In genomic region chr9:51994636-51995260, GRCm38 (mm10) we compare ENCODE assay signal across 21 mouse cellular contexts. TPM values are rescaled to one million over a fixed set of nuclear protein-coding genes. Genes with fewer than 3 reads are reported as not detected.
DNase-seq lines count a peak whose midpoint lies in the region; ATAC-seq and TF ChIP-seq lines count a peak whose summit lies in the region.
"Had no signal": no experiment of that assay in that cellular context is flagged by ENCODE, and none has a peak within 500 bp of the region (broad histone marks: within the 10 kb centered on the region; RNA-seq: fewer than 3 reads in every experiment).

No protein-coding gene starts in this region.

- no peak overlapping the region for H3K4me2 ChIP-seq in kidney, embryonic 15.5 days
- no peak overlapping the region; the same call in 1 of the 2 replicates for H3K4me2 ChIP-seq in intestine, embryonic 16.5 days (ENCODE audit: low read depth, low read length)
- H3K4me2 ChIP-seq in liver, embryonic 12.5 days: no peak overlapping the region
- H3K4me2 ChIP-seq in midbrain, embryonic 14.5 days (ENCODE audit: low read length): no peak overlapping the region
- no peak overlapping the region for H3K4me2 ChIP-seq in midbrain, postnatal 0 days (ENCODE audit: low read depth, low read length, poor library complexity, severe bottlenecking)
- H3K4me2 ChIP-seq: embryonic facial prominence, embryonic 12.5 days; forebrain, embryonic 12.5 days; hindbrain, embryonic 13.5 days had no signal

- TF ChIP-seq CTCF in midbrain, postnatal 0 days (IDR thresholded peaks at IDR 0.05): no peak

- WGBS in kidney, embryonic 15.5 days: 81% methylated on average over 5 of the region's 5 CpGs
- 58% methylated on average over 5 of the region's 5 CpGs for WGBS in intestine, embryonic 16.5 days
- 68% methylated on average over 5 of the region's 5 CpGs for WGBS in liver, embryonic 12.5 days (ENCODE audit: insufficient replicate concordance)
- WGBS in midbrain, embryonic 14.5 days: 91% methylated on average over 5 of the region's 5 CpGs
- 92% methylated on average over 5 of the region's 5 CpGs for WGBS in midbrain, postnatal 0 days

- peaks cover 7% of the 10 kb centered on the region; the same call in 1 of the 2 replicates for H3K4me1 ChIP-seq in kidney, embryonic 15.5 days
- 0 out of 2 replicates have a peak, but pooled peaks cover 7% of the 10 kb centered on the region for H3K4me1 ChIP-seq in intestine, embryonic 16.5 days (ENCODE audit: control insufficient read depth, insufficient read depth, low read length)
- H3K4me1 ChIP-seq in liver, embryonic 12.5 days: no peaks in the 10 kb centered on the region; the same call in 1 of the 2 replicates
- no peaks in the 10 kb centered on the region for H3K4me1 ChIP-seq in midbrain, embryonic 14.5 days (ENCODE audit: control insufficient read depth, insufficient read depth, low read length)
- H3K4me1 ChIP-seq in midbrain, postnatal 0 days (ENCODE audit: insufficient read depth, low read length): no peaks in the 10 kb centered on the region
- H3K4me1 ChIP-seq: forebrain, embryonic 12.5 days; hindbrain, embryonic 13.5 days had no signal

- no peak overlapping the region for H3K4me3 ChIP-seq in kidney, embryonic 15.5 days (replicated peaks)
- no peak overlapping the region for H3K4me3 ChIP-seq in intestine, embryonic 16.5 days (ENCODE audit: low read length)
- H3K4me3 ChIP-seq in liver, embryonic 12.5 days: no peak overlapping the region
- no peak overlapping the region for H3K4me3 ChIP-seq in midbrain, embryonic 14.5 days (replicated peaks; ENCODE audit: low read depth, low read length)
- no peak overlapping the region for H3K4me3 ChIP-seq in midbrain, postnatal 0 days (ENCODE audit: low read depth, low read length)
- H3K4me3 ChIP-seq: embryonic facial prominence, embryonic 12.5 days; forebrain, embryonic 12.5 days; hindbrain, embryonic 13.5 days had no signal

- peaks cover 5% of the 10 kb centered on the region; the same call in 1 of the 2 replicates for H3K9me3 ChIP-seq in kidney, embryonic 15.5 days (replicated peaks)
- H3K9me3 ChIP-seq in intestine, embryonic 16.5 days (ENCODE audit: control insufficient read depth, low read length): peaks cover 2% of the 10 kb centered on the region; the same call in 1 of the 2 replicates
- no peaks in the 10 kb centered on the region for H3K9me3 ChIP-seq in liver, embryonic 12.5 days (replicated peaks)
- 0 out of 2 replicates have a peak, but pooled peaks cover 11% of the 10 kb centered on the region for H3K9me3 ChIP-seq in midbrain, embryonic 14.5 days (ENCODE audit: control insufficient read depth, low read length)
- H3K9me3 ChIP-seq in midbrain, postnatal 0 days (ENCODE audit: low read length): peaks cover 5% of the 10 kb centered on the region; the same call in 1 of the 2 replicates
- H3K9me3 ChIP-seq: forebrain, embryonic 12.5 days had no signal

- no peaks in the 10 kb centered on the region for H3K36me3 ChIP-seq in kidney, embryonic 15.5 days
- H3K36me3 ChIP-seq in intestine, embryonic 16.5 days (ENCODE audit: control insufficient read depth, insufficient read depth, low read length): no peaks in the 10 kb centered on the region
- H3K36me3 ChIP-seq in liver, embryonic 12.5 days: no peaks in the 10 kb centered on the region
- no peaks in the 10 kb centered on the region for H3K36me3 ChIP-seq in midbrain, embryonic 14.5 days (ENCODE audit: control insufficient read depth, insufficient read depth, low read length)
- H3K36me3 ChIP-seq in midbrain, postnatal 0 days (ENCODE audit: insufficient read depth, low read length): no peaks in the 10 kb centered on the region
- H3K36me3 ChIP-seq: embryonic facial prominence, embryonic 12.5 days; forebrain, embryonic 12.5 days; G1E had no signal

- no peak overlapping the region for H3K9ac ChIP-seq in kidney, embryonic 15.5 days
- no peak overlapping the region for H3K9ac ChIP-seq in intestine, embryonic 16.5 days (ENCODE audit: low read depth, low read length)
- H3K9ac ChIP-seq in liver, embryonic 12.5 days: no peak overlapping the region
- H3K9ac ChIP-seq in midbrain, embryonic 14.5 days (replicated peaks; ENCODE audit: low read length): no peak overlapping the region
- no peak overlapping the region for H3K9ac ChIP-seq in midbrain, postnatal 0 days (replicated peaks; ENCODE audit: low read length, poor library complexity, severe bottlenecking)
- H3K9ac ChIP-seq: embryonic facial prominence, embryonic 12.5 days; forebrain, embryonic 12.5 days; hindbrain, embryonic 13.5 days had no signal

- no peak for ATAC-seq in kidney, embryonic 15.5 days (replicated peaks; ENCODE audit: low FRiP score)
- peak; percentile 49 for ATAC-seq in intestine, embryonic 16.5 days
- peak; percentile 8; the same call in 1 of the 2 replicates for ATAC-seq in liver, embryonic 12.5 days
- ATAC-seq in midbrain, embryonic 14.5 days (ENCODE audit: low FRiP score, low TSS enrichment): no peak
- ATAC-seq in midbrain, postnatal 0 days (ENCODE audit: low FRiP score): no peak
- ATAC-seq: CD4-positive, CD25-positive, alpha-beta regulatory T cell, adult 4 months; forebrain, embryonic 16.5 days; hindbrain, postnatal 0 days had no signal

- H3K27ac ChIP-seq in kidney, embryonic 15.5 days: no peak overlapping the region
- H3K27ac ChIP-seq in intestine, embryonic 16.5 days (ENCODE audit: low read length): peak overlapping the region; percentile 48; the same call in 1 of the 2 replicates
- H3K27ac ChIP-seq in liver, embryonic 12.5 days: peak overlapping the region; percentile 36; the same call in 1 of the 2 replicates
- no peak overlapping the region for H3K27ac ChIP-seq in midbrain, embryonic 14.5 days (replicated peaks; ENCODE audit: low read depth, low read length)
- H3K27ac ChIP-seq in midbrain, postnatal 0 days (ENCODE audit: low read depth, low read length): no peak overlapping the region
- H3K27ac ChIP-seq: embryonic facial prominence, embryonic 12.5 days; forebrain, embryonic 12.5 days; hindbrain, embryonic 13.5 days; hindbrain, postnatal 0 days had no signal

- DNase-seq in kidney, adult 9 months: peak; percentile 50
- DNase-seq in midbrain, embryonic 14.5 days: no peak
- DNase-seq in midbrain, postnatal 0 days (ENCODE audit: low spot score): no peak
- no peak for DNase-seq in c-Kit-positive CD71-positive TER-119-positive erythroid progenitor cells, embryonic 14.5 days (ENCODE audit: low spot score)
- DNase-seq: adrenal gland, adult 8-10 months; adrenal gland, postnatal 36 days; cerebellum, adult 11 months; cerebellum, adult 8-10 months; cerebellum, postnatal 14 days; gastrocnemius, postnatal 14 days; heart, postnatal 10 days had no signal

- H3K27me3 ChIP-seq in kidney, embryonic 15.5 days: no peaks in the 10 kb centered on the region
- no peaks in the 10 kb centered on the region for H3K27me3 ChIP-seq in intestine, embryonic 16.5 days (replicated peaks; ENCODE audit: control insufficient read depth, insufficient read depth, low read length)
- H3K27me3 ChIP-seq in liver, embryonic 12.5 days (replicated peaks): no peaks in the 10 kb centered on the region
- no peaks in the 10 kb centered on the region for H3K27me3 ChIP-seq in midbrain, embryonic 14.5 days (ENCODE audit: control insufficient read depth, insufficient read depth, low read length)
- no peaks in the 10 kb centered on the region for H3K27me3 ChIP-seq in midbrain, postnatal 0 days (ENCODE audit: insufficient read depth, low read length)
- H3K27me3 ChIP-seq: embryonic facial prominence, embryonic 12.5 days; forebrain, embryonic 12.5 days; hindbrain, embryonic 13.5 days had no signal

RNA-seq across cellular contexts. Expression of gene Fdx1, which starts 31.4 kb away (rescaled TPM):
- polyA plus RNA-seq in kidney, embryonic 15.5 days (2015; fragmentation: Nextera tagmentation; extraction: Ambion mirVana): 105 and 129 TPM in 2 replicates
- 81.3 and 85.7 TPM in 2 replicates for polyA plus RNA-seq in intestine, embryonic 16.5 days (2015; fragmentation: Nextera tagmentation; extraction: Ambion mirVana)
- polyA plus RNA-seq in liver, embryonic 12.5 days (2016; fragmentation: Nextera tagmentation; extraction: Ambion mirVana): 34.4 and 34.9 TPM in 2 replicates
- 43.0 and 48.9 TPM in 2 replicates for polyA plus RNA-seq in midbrain, embryonic 14.5 days (2014; fragmentation: Nextera tagmentation; extraction: Ambion mirVana)
- 18.0 and 22.6 TPM in 2 replicates for total RNA-seq in midbrain, postnatal 0 days (2014; rRNA removed)
- polyA plus RNA-seq in midbrain, postnatal 0 days (2015; fragmentation: Nextera tagmentation; extraction: Ambion mirVana): 39.1 and 41.7 TPM in 2 replicates

RNA-seq across cellular contexts. Expression of gene Rdx, which starts 52.2 kb away (rescaled TPM):
- 119 and 131 TPM in 2 replicates for polyA plus RNA-seq in kidney, embryonic 15.5 days (2015; fragmentation: Nextera tagmentation; extraction: Ambion mirVana)
- 43.4 and 52.8 TPM in 2 replicates for polyA plus RNA-seq in intestine, embryonic 16.5 days (2015; fragmentation: Nextera tagmentation; extraction: Ambion mirVana)
- polyA plus RNA-seq in liver, embryonic 12.5 days (2016; fragmentation: Nextera tagmentation; extraction: Ambion mirVana): 91.0 and 95.6 TPM in 2 replicates
- 79.8 and 114 TPM in 2 replicates for polyA plus RNA-seq in midbrain, embryonic 14.5 days (2014; fragmentation: Nextera tagmentation; extraction: Ambion mirVana)
- 53.3 and 58.1 TPM in 2 replicates for total RNA-seq in midbrain, postnatal 0 days (2014; rRNA removed)
- 71.7 and 85.7 TPM in 2 replicates for polyA plus RNA-seq in midbrain, postnatal 0 days (2015; fragmentation: Nextera tagmentation; extraction: Ambion mirVana)

Comparison
In these comparisons a context has a peak if more than half of its experiments do, and no peak if none do; other contexts are left out.
1. ATAC-seq: peak in intestine, embryonic 16.5 days (single experiment) and liver, embryonic 12.5 days (single experiment); none in kidney, embryonic 15.5 days (single experiment), midbrain, embryonic 14.5 days (single experiment) and midbrain, postnatal 0 days (single experiment).
2. H3K27ac ChIP-seq: peak in intestine, embryonic 16.5 days (single experiment) and liver, embryonic 12.5 days (single experiment); none in kidney, embryonic 15.5 days (single experiment), midbrain, embryonic 14.5 days (single experiment) and midbrain, postnatal 0 days (single experiment).